Mouse (Mus musculus): ENCODE measurements around the gene Mllt10.

Mllt10 gene

DNA sequence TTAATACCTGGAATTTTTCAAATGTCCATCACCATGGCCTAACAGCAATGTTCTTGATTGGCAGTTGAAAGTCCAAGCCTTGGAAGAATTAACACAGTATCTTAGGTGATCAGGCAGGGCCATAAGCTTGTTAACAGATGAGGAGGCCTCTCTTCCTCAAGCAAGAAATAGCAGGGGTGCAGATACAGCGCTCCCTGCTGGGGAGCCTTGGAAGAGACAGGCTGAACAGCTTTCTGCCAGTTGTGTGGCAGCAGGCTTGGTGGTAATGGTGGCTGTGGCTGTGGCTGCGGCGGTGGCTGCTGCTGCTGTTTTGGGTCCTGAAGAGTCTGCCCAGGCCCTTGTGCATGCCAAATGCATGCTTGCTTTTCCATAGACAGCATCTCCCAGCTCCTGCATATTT lies 150.1 kb downstream of the Mllt10 start:
- DNase-seq: peak; percentile 61

DNA sequence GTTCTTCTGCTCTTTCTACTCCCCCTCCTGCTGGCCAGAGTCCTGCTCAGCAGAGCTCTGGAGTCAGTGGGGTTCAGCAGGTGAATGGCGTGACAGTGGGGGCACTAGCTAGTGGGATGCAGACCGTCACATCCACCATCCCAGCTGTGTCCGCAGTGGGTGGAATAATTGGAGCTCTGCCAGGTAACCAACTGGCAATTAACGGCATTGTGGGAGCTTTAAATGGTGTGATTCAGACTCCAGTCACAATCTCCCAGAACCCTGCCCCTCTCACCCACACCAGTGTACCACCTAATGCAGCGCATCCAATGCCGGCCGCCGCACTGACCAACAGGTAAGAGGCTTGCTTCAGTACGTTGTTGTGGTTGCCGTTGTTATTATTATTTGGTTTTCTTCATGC lies 151.8 kb downstream of the Mllt10 start:
- DNase-seq: no peak

DNA sequence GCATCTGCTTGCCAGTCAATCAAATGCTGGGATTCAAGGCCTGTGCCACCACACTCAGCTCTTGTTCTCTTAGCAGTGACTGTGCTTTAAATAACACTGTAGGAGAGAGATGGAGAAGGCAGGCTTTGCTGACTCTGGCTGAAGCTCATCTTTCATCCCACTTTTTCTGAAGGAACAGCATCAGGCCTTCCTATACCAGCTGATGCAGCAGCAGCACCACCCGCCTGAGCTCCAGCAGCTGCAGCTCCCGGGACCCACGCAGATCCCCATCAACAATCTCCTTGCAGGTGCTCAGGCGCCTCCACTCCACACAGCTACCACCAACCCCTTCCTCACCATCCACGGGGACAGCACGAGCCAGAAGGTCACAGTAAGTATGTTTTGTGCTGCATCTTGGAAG lies 153.5 kb downstream of the Mllt10 start:
- DNase-seq: no peak

DNA sequence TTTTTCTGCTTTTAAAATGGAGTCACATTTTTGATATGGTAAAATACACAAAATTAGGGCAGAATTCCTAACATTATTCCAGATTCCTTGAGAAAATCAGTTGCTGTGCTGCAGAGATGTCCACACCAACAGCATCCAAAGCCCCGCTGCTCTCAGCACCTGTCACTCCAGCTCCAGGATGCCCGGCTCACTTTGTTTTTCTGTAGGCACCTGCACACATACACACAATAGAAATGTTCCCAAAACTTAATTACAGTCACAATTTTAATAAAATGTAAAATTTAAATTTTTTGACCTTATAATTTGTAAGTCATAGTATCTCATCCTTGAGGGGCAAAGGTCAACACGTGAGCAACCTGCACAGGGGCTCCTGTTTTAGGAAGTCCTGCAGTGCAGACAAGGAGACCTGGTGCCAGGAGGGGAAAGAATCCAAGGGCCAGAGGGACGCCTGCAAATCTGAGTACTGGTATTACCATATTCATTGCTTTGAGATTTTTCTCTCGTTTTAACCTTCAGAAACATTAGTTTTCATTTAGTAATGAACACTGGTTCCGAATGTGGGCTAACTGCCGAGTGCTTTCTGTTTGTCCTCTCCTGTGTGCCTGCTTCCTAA lies 154.3 kb downstream of the Mllt10 start:
- DNase-seq: no peak

DNA sequence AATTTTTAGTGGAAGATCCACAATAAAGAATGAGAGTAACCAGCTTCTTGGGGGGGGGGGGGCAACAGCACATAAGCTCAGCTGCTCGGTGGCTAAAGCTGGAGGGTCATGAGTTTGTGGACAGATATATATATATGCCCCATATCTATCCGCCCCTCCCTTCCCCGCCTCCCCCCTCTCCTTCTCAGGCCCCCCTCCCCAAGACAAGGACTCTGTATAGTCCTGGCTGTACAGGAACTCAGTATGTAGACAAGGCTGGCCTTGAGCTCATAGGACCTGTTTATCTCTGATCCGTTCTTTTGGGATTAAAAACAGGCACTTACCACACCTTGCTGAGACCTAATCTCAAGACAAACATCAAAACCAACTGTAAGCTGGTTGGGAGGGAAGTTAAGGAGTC lies 154.9 kb downstream of the Mllt10 start:
- no peak for DNase-seq

DNA sequence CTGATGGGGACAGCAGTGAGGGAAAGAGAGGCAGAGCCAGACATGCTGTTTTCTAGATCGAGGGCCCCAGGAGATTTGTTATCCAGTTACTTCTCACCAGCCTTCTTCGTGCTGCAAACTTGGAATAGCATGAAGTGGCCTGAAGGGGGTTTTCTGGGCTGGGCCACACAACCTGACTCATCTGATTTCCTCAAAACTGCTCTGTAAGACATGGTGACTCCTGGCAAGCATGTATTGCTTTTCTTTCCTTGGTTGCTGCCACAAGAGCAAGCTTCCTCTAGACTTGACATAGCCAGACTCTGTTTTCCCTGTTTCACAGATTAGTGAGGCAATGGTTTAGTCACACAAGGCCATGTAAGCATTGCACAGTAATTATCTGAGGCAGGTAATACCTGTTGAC lies 159.0 kb downstream of the Mllt10 start:
- DNase-seq: no peak

DNA sequence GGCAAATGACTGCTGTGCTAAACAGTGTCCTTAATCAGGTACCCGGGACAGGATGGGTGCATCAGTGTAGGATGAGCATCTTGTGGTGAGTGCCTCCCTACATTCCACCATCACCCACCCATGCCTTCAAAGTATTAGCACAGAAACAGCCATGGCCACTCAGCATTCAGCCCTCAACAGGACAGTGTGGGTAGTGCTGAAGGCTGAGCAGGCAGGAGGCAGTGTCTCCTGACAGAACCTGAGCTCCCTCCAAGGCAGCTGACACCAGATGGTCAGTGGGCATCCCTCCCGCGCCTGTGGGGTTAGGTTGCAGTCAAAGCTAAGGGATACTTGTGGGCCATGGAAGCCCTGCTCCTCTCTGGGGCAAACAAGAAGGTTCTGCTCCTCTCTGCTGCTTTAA lies 162.8 kb downstream of the Mllt10 start:
- no peak for DNase-seq

DNA sequence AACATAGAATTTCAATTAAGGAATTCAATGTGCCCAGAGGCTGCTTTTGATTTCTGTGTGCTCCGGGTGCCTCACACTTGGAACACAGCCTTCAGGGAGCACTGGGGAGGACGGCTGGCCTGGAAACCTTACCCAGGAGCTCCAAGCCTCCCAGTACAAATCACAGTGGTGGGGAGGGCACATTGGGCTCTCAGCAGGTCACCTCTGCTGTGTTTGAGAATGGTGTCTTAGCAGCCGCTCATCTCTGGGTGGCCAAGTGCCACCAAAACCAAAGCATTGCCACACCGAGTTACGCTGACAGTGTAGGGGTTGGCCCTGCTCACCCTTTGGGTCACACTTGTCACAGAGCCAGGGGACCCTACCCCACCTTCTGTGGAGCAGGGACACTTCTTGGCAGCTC lies 163.5 kb downstream of the Mllt10 start:
- DNase-seq: peak; percentile 37

DNA sequence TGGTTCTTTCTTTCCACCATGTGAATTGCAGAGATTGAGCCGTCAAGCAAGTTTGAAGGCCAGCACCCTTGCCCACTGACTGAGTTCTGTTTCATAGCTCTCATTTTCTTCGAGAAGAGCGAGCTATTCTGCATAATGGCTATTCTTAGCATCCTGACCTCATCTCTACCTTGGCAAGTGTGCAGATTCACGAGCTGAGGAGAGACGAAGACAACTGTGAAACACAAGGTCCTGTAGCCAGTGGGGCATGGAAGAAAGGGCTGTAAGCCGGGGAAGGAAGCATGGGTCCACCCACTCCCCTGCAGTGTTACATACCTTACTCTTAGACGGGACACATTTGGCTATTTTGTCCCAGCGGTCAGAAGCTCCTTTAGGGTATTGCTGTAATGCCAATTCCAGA lies 164.1 kb downstream of the Mllt10 start:
- no peak for DNase-seq

DNA sequence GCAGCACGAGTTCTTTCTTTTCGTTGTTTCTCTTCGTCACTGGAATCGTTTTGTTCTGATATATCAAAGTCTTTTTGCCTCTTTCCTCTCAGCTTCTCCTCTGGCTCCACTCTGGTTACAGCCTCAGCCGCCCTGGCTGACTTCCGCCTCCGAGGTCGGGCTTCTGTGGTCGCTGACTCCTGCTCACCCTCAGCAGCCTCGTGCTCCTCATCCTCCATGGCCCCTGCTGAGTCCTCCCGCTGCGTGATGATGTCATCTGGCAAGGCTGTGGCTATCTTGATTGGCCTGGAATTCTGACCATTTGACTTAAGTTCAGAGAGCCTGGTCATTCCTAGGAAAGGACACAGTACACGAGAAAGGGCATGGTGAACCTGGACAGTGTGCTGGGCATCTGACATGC lies 164.5 kb downstream of the Mllt10 start:
- DNase-seq: no peak

DNA sequence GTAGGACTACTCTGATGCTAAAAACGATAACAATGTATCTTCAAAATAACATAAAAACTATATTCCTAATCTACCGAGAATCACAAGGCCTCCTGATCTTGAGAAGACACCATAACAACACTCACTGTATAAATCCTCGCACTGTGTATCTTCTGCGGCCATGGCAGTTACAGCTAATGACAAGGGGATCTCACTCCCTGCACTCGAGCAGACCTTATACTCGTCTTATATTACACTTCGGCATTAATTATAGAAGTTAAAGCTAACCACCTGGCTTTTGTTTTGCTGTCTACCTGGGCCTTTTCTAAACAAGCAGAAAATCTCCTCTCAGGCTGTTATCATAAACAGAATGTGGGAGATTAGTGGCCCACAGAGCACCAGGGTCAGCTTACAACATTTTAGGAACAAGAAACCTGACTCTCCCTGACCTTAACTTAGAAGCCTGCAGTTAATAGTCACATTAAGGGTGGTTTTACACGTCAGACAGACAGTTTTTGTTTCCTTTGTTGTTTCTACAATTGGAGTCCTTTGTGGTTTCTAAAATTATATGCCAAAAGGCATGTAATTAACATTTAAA lies 173.5 kb downstream of the Mllt10 start:
- no peak for DNase-seq

DNA sequence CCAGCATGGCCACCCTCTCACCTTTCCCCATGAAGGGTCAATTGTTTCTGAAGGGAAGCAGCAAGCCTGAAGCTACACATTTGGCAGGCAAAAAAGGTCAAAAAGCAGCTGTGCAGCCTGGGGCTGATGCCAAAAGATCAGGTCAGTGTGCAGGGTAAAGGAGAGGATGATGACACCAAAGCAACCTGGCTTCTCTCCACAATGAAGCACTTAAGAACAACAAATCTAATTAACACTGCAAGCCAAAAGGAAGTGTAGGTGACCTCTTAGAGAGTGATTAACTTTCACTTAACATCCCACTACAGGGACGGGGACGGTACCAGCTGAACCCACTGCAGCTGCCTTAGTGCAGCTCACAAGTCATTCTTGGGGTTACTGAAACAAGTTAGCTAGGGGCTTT lies 174.2 kb downstream of the Mllt10 start:
- DNase-seq: peak; percentile 44

DNA sequence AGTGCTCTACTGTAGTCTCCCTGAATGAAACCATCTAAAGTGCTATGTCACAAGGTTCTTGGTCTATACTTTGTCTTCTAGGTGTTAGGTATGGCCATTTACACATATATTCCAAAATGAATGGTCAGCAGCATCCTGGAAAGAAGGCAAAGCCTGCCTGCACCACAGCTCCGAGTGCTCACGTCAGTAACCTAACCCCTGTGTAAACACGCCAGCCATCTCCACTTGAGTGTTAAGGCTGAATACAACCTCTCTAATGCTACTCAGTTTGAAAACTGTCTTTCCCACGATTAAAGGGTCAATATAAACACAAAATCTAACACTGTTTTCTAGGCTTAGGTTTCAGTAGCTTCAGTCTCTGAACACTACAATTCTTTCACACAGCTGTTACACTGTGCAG lies 176.1 kb downstream of the Mllt10 start:
- no peak for DNase-seq

DNA sequence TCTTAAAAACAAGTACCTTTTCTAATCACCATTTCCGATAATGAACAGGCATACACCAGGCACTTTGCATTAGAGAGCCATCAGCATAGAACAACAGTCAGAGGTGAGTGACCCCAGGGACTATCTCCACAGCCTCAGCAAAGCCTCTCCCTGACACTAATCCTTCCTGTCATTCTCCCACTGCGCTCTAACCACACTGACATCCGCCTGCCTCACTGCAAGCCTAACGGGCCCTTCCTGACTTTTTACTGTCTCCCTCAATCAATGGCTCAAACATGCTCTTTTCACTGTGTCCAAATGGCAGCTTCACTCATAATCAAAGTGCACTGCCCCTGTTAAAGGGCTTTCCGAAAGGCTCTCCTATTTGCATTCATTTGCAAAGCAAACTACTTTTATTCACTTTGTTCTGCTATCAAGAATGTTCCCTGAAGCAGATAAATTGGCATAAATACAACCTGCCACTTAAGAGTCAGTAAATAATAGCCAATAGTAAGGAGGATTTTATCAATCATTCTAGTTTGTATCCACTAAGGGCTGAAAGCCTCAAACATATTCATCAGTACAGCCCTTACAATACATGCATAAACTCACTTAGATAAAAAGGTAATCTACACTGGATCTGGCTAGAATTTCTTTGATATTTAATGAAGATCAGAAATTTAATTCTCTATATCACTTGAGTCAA lies 178.0 kb downstream of the Mllt10 start:
- no peak for DNase-seq

DNA sequence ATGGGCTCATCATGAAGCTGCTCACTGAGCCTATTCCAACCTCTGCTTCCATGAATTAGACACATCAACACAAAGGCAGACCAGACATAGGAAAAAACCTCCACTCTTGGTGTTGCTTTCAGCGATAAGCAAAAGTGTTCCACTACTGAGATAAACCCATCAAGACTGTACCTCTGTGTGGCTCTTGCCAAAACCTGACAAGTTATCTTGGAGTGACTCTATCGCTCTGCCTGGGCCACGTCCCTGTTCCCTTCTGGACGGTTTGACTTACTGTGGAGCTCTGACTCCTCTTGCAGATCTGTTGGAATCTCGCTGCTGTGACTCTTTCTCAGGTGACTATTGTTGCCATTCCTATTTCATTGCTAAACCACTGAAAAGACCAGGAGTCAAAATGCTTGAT lies 180.5 kb downstream of the Mllt10 start:
- DNase-seq: no peak

DNA sequence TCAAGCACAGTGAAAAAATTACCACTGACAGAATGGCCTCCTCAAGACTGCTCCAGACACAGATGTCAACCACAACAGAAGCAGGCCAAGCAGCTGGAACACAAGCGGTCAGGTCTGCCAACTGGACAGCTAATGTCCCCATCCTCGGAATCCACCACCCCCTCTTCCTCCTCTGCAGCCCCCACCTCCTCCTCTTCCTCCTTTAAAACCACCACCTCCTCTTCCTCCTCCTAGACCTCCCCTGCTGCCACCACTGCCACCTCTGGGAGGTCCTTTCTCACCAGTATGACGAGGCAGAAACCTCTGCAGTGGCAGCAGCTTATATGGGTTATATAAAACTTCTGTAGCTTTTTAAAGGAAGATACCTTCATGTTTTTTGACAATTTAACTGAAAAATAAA lies 194.2 kb downstream of the Mllt10 start:
- no peak for DNase-seq
